Mouse (Mus musculus): Measurements from ENCODE around the gene Exoc7. TPM values are rescaled to one million over a fixed set of nuclear protein-coding genes. Genes with fewer than 3 reads are reported as not detected.
A peak's percentile ranks its signal among the peaks of the same experiment; 100 is the strongest.

Exoc7 gene
- total RNA-seq, 1 experiment: 26.4 TPM

DNA sequence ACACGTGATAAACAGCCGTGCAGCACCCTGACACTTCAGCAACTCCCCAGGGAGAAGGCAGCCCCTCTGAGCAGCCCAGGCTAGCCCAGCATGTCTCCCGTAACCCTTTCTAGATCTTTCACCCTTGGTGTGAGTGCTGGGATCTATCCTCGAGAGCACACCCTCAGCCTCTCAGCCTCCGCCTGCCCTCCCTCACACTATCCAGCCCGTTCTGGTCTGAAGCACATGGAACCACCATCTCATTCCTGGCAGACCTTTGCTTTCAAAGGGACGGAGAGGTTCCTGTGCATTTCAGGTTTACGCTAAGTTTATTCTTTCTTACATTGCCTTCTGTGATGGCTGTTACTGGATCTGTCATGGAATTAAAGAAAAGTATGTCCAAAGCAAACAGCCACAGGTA is 62.5 kb downstream of the Exoc7 start:
- H3K9ac ChIP-seq (ENCODE audit: insufficient read depth, low read depth, low read length, poor library complexity, severe bottlenecking): no peak overlapping the region
- no peak for DNase-seq (ENCODE audit: low read depth, low spot score)
- H3K27ac ChIP-seq (ENCODE audit: insufficient read depth, low read depth, low read length, poor library complexity, severe bottlenecking): peak overlapping the region; percentile 24; the same call in 1 of the 2 replicates
- H3K4me1 ChIP-seq (ENCODE audit: control insufficient read depth in 2 of 2, insufficient read depth in 2 of 2, low read length in 2 of 2, poor library complexity in 1 of 2): peaks cover 6 to 25% of the 10 kb centered on the region in 2 experiments; a peak in 2 of 4 replicates
- H3K4me3 ChIP-seq (ENCODE audit: insufficient read depth in 1 of 2, low read depth in 1 of 2, low read length in 2 of 2, poor library complexity in 1 of 2, severe bottlenecking in 1 of 2): no peak overlapping the region
- peaks cover 44% of the 10 kb centered on the region for H3K36me3 ChIP-seq (ENCODE audit: control insufficient read depth, insufficient read depth, low read length, poor library complexity, severe bottlenecking)
- H3K9me3 ChIP-seq (ENCODE audit: control insufficient read depth, insufficient read depth, low read depth, low read length): no peaks in the 10 kb centered on the region
- TF ChIP-seq HCFC1 (IDR thresholded peaks at IDR 0.05; ENCODE audit: borderline replicate concordance, insufficient read depth, low read length) (no peak), CHD2 (IDR thresholded peaks at IDR 0.05; ENCODE audit: low read depth, low read length) (no peak), MAFK (IDR thresholded peaks at IDR 0.05; ENCODE audit: insufficient read depth, low read depth, low read length) (no peak), ZNF384 (IDR thresholded peaks at IDR 0.05; ENCODE audit: low read depth, low read length) (no peak), ZC3H11A (IDR thresholded peaks at IDR 0.05; ENCODE audit: borderline replicate concordance, low read depth, low read length) (no peak)
- in situ Hi-C loops (cut with MboI; ENCODE audit: low sequenced_read_pairs in 2 of 2, unreplicated experiment in 2 of 2): no loop called here

DNA sequence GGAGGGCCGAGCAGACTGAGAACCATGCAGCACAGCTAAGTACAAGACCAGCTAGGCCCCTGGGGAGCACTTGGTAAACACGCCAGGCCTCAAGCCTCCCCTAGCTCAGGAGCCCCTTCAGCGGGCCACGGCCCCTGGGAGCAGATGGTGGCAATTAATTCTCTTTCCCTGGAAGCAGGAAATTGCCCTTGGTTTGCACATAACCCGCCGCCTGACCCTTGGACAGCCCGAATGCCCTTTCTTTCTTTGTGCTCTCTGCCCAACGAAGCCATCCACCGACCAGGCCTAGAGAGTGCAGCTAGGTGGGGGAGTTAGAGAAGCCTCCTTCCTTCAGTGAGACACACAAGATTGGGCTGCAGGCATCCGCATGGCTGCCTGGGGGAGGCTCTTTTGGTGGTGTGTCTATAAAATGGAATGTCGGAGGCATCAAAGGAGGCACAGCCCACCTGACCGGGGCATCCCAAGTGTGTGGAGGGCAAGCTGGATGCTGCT is 65.2 kb downstream of the Exoc7 start:
- Histone ChIP-seq H3K27ac (ENCODE audit: insufficient read depth, low read depth, low read length, poor library complexity, severe bottlenecking) (no peak overlapping the region), H3K4me1 (ENCODE audit: control insufficient read depth in 2 of 2, insufficient read depth in 2 of 2, low read length in 2 of 2, poor library complexity in 1 of 2) (peaks cover 2 to 12% of the 10 kb centered on the region in 2 experiments; a peak in 1 of 4 replicates), H3K9me3 (ENCODE audit: control insufficient read depth, insufficient read depth, low read depth, low read length) (no peaks in the 10 kb centered on the region), H3K9ac (ENCODE audit: insufficient read depth, low read depth, low read length, poor library complexity, severe bottlenecking) (peak overlapping the region; percentile 27; the same call in 1 of the 2 replicates), H3K4me3 (ENCODE audit: insufficient read depth in 1 of 2, low read depth in 1 of 2, low read length in 2 of 2, poor library complexity in 1 of 2, severe bottlenecking in 1 of 2) (peak overlapping the region in 1 of 2 experiments; percentile 24; a peak in 1 of 4 replicates), H3K36me3 (ENCODE audit: control insufficient read depth, insufficient read depth, low read length, poor library complexity, severe bottlenecking) (peaks cover 23% of the 10 kb centered on the region)
- DNase-seq (ENCODE audit: low read depth, low spot score): no peak
- no peak for TF ChIP-seq ZNF384 (IDR thresholded peaks at IDR 0.05; ENCODE audit: low read depth, low read length)
- TF ChIP-seq CHD2 (IDR thresholded peaks at IDR 0.05; ENCODE audit: low read depth, low read length): no peak
- no peak for TF ChIP-seq MAFK (IDR thresholded peaks at IDR 0.05; ENCODE audit: insufficient read depth, low read depth, low read length)
- TF ChIP-seq ZC3H11A (IDR thresholded peaks at IDR 0.05; ENCODE audit: borderline replicate concordance, low read depth, low read length): no peak
- no peak for TF ChIP-seq HCFC1 (IDR thresholded peaks at IDR 0.05; ENCODE audit: borderline replicate concordance, insufficient read depth, low read length)
- in situ Hi-C loops (cut with MboI; ENCODE audit: low sequenced_read_pairs in 2 of 2, unreplicated experiment in 2 of 2): no loop called here

DNA sequence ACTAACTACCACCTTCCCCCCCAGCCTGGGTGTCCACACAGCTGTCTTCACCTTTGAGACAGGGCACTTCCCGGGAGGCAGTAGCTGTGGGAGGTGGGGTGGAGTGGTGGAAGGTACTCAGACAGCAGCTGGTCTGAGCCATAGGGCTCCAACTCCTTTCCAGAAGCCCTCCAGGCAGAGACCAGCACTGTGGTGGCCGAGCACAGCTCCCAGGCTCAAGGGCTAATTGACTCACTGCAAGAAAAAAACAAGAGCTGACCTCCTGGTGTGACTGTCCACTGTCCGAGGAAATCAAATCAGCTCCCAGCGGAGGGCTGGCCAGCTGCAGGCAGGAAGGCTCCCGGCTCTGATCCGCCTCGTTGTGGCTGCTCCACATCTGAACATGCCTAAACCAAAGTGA is 67.2 kb downstream of the Exoc7 start:
- no peak overlapping the region for H3K9ac ChIP-seq (ENCODE audit: insufficient read depth, low read depth, low read length, poor library complexity, severe bottlenecking)
- peaks cover 6% of the 10 kb centered on the region for H3K36me3 ChIP-seq (ENCODE audit: control insufficient read depth, insufficient read depth, low read length, poor library complexity, severe bottlenecking)
- peaks cover 0 to 6% of the 10 kb centered on the region in 2 experiments; a peak in 1 of 4 replicates for H3K4me1 ChIP-seq (ENCODE audit: control insufficient read depth in 2 of 2, insufficient read depth in 2 of 2, low read length in 2 of 2, poor library complexity in 1 of 2)
- no peak overlapping the region for H3K4me3 ChIP-seq (ENCODE audit: insufficient read depth in 1 of 2, low read depth in 1 of 2, low read length in 2 of 2, poor library complexity in 1 of 2, severe bottlenecking in 1 of 2)
- H3K9me3 ChIP-seq (ENCODE audit: control insufficient read depth, insufficient read depth, low read depth, low read length): no peaks in the 10 kb centered on the region
- TF ChIP-seq MAFK (IDR thresholded peaks at IDR 0.05; ENCODE audit: insufficient read depth, low read depth, low read length) (no peak), HCFC1 (IDR thresholded peaks at IDR 0.05; ENCODE audit: borderline replicate concordance, insufficient read depth, low read length) (no peak), CHD2 (IDR thresholded peaks at IDR 0.05; ENCODE audit: low read depth, low read length) (no peak), ZC3H11A (IDR thresholded peaks at IDR 0.05; ENCODE audit: borderline replicate concordance, low read depth, low read length) (no peak), ZNF384 (IDR thresholded peaks at IDR 0.05; ENCODE audit: low read depth, low read length) (no peak)
- in situ Hi-C loops (cut with MboI; ENCODE audit: low sequenced_read_pairs in 2 of 2, unreplicated experiment in 2 of 2): no loop called here
- no peak for DNase-seq (ENCODE audit: low read depth, low spot score)
- no peak overlapping the region for H3K27ac ChIP-seq (ENCODE audit: insufficient read depth, low read depth, low read length, poor library complexity, severe bottlenecking)

Other genes with a start within 250 kb of the Exoc7 start
- 13.3 and 14.2 TPM in 2 replicates for gene Unc13d, start 229.3 kb downstream of the Exoc7 start, total RNA-seq (2012; rRNA removed)
- gene Wbp2, start 220.2 kb downstream of the Exoc7 start, total RNA-seq (2012; rRNA removed): 16.9 and 20.1 TPM in 2 replicates
- 2.0 and 3.3 TPM in 2 replicates for gene Trim47, start 180.0 kb downstream of the Exoc7 start, total RNA-seq (2012; rRNA removed)
- gene Trim65, start 176.1 kb downstream of the Exoc7 start, total RNA-seq (2012; rRNA removed): 0.31 and 0.42 TPM in 2 replicates
- 81.1 and 81.3 TPM in 2 replicates for gene Mrpl38, start 168.4 kb downstream of the Exoc7 start, total RNA-seq (2012; rRNA removed)
- gene Fbf1, start 139.1 kb downstream of the Exoc7 start, total RNA-seq (2012; rRNA removed): 29.4 and 32.1 TPM in 2 replicates
- 17.0 and 19.1 TPM in 2 replicates for gene Ten1, start 108.4 kb downstream of the Exoc7 start, total RNA-seq (2012; rRNA removed)
- 11.2 and 16.5 TPM in 2 replicates for gene Acox1, start 108.2 kb downstream of the Exoc7 start, total RNA-seq (2012; rRNA removed)
- 2.9 and 4.5 TPM in 2 replicates for gene Evpl, start 69.2 kb downstream of the Exoc7 start, total RNA-seq (2012; rRNA removed)
- gene Srp68, start 33.0 kb downstream of the Exoc7 start, total RNA-seq (2012; rRNA removed): 33.4 and 38.2 TPM in 2 replicates
- gene Galr2, start 26.3 kb downstream of the Exoc7 start, total RNA-seq (2012; rRNA removed): 1.8 and 3.3 TPM in 2 replicates
- 0.67 and 1.2 TPM in 2 replicates for gene Foxj1, start 28.2 kb upstream of the Exoc7 start, total RNA-seq (2012; rRNA removed)
- 3.7 and 6.1 TPM in 2 replicates for gene Rnf157, start 105.8 kb upstream of the Exoc7 start, total RNA-seq (2012; rRNA removed)
- 106 and 117 TPM in 2 replicates for gene Ubald2, start 126.9 kb upstream of the Exoc7 start, total RNA-seq (2012; rRNA removed)
- 0.22 and 0.37 TPM in 2 replicates for gene Qrich2, start 159.0 kb upstream of the Exoc7 start, total RNA-seq (2012; rRNA removed)
- gene Prpsap1, start 187.0 kb upstream of the Exoc7 start, total RNA-seq (2012; rRNA removed): 100 and 121 TPM in 2 replicates
- 2.1 and 2.3 TPM in 2 replicates for gene Sphk1, start 223.7 kb upstream of the Exoc7 start, total RNA-seq (2012; rRNA removed)